Mouse (Mus musculus) hindbrain, embryonic 11.5 days (tissue): Measurements from ENCODE around the gene Catsperb. TPM values are rescaled to one million over a fixed set of nuclear protein-coding genes. Genes with fewer than 3 reads are reported as not detected.

ENCODE experiments used
- ATAC-seq: fragments of 200-750 bp; cut with Nextera tagmentation; 2 replicates; pipeline ENCODE4 v1.8.0; 2017; ENCODE audit warnings: mild to moderate bottlenecking, moderate TSS enrichment, moderate library complexity; ENCODE audit not compliant: low FRiP score
- DNase-seq: peaks from one replicate; pipeline ENCODE4 v3.0.0-alpha.2; 2015; ENCODE audit warnings: low spot score
- H3K27ac ChIP-seq: fragments of 300-500 bp; sonication (generic); 2 replicates; pipeline ENCODE4 v1.5.1; 2014; ENCODE audit warnings: mild to moderate bottlenecking, low read depth, low read length
- H3K27me3 ChIP-seq: fragments of 300-500 bp; sonication (generic); 2 replicates; pipeline ENCODE4 v1.6.1; 2014; ENCODE audit warnings: mild to moderate bottlenecking, low read length, moderate library complexity, mixed read lengths; ENCODE audit not compliant: control insufficient read depth, insufficient read depth
- H3K36me3 ChIP-seq: fragments of 300-500 bp; sonication (generic); 2 replicates; pipeline ENCODE4 v1.6.1; 2014; ENCODE audit warnings: mild to moderate bottlenecking, low read length, moderate library complexity, mixed read lengths; ENCODE audit not compliant: control insufficient read depth, insufficient read depth
- H3K4me1 ChIP-seq: fragments of 300-500 bp; sonication (generic); replicated peaks from 2 replicates; pipeline ENCODE4 v1.6.1; 2014; ENCODE audit warnings: low read length, mixed read lengths; ENCODE audit not compliant: control insufficient read depth, insufficient read depth
- H3K4me2 ChIP-seq: fragments of 300-500 bp; sonication (generic); replicated peaks from 2 replicates; pipeline ENCODE4 v1.6.1; 2014; ENCODE audit warnings: mild to moderate bottlenecking, low read depth, low read length
- H3K4me3 ChIP-seq: fragments of 300-500 bp; sonication (generic); 2 replicates; pipeline ENCODE4 v1.5.1; 2014; ENCODE audit warnings: low read depth, low read length
- H3K9ac ChIP-seq: fragments of 300-500 bp; sonication (generic); 2 replicates; pipeline ENCODE4 v1.6.1; 2014; ENCODE audit warnings: low read depth, low read length
- H3K9me3 ChIP-seq: fragments of 300-500 bp; sonication (generic); 2 replicates; pipeline ENCODE4 v1.6.1; 2016; ENCODE audit warnings: low read length; ENCODE audit not compliant: control insufficient read depth
- WGBS: fragments of 180-500 bp; shearing (Covaris S2); extraction: QIAGEN DNeasy Blood & Tissue Kit; methylation state at CpG from one replicate; pipeline ENCODE4 v1.1.7; 2014; 5-methylcytosine and 5-hydroxymethylcytosine counted together
- polyA plus RNA-seq: library from polyadenylated mRNA; unstranded; fragments of >200 nt; fragmentation: Nextera tagmentation; extraction: Ambion mirVana; gene quantifications from 2 replicates; pipeline ENCODE4 v1.2.1, GENCODE M21; 2014

Catsperb gene
- polyA plus RNA-seq, 1 experiment from 2014 or later: not detected

- ATAC-seq: no peak
- no peak for DNase-seq
- no peak overlapping the region for H3K4me2 ChIP-seq
- H3K4me1 ChIP-seq: no peaks in the 10 kb centered on the region
- H3K4me3 ChIP-seq: no peak overlapping the region
- WGBS: 94% methylated on average over 2 of the region's 2 CpGs
- H3K27ac ChIP-seq: no peak overlapping the region
- no peaks in the 10 kb centered on the region for H3K9me3 ChIP-seq
- no peaks in the 10 kb centered on the region for H3K36me3 ChIP-seq
- no peaks in the 10 kb centered on the region for H3K27me3 ChIP-seq
- H3K9ac ChIP-seq: no peak overlapping the region
Observed at GRCm38 (mm10) chr12:101667502-101667901, 263.0 kb downstream of the Catsperb start.
